Mouse (Mus musculus) intestine, embryonic 14.5 days (tissue): ENCODE measurements around the gene Cd6. TPM values are rescaled to one million over a fixed set of nuclear protein-coding genes. Genes with fewer than 3 reads are reported as not detected.

Experiments used
- ATAC-seq: fragments of 200-750 bp; cut with Nextera tagmentation; replicated peaks from 2 replicates; pipeline ENCODE4 v1.8.0; 2017; ENCODE audit warnings: low read depth, moderate number of reproducible peaks, moderate TSS enrichment, moderate library complexity; ENCODE audit not compliant: low FRiP score, low TSS enrichment
- DNase-seq: peaks from one replicate; pipeline ENCODE4 v3.0.0-alpha.2; 2018; ENCODE audit warnings: low spot score
- H3K27ac ChIP-seq: fragments of 300-500 bp; sonication (generic); 2 replicates; pipeline ENCODE4 v1.5.1; 2014; ENCODE audit warnings: low read depth, mild to moderate bottlenecking, control low read depth
- H3K27me3 ChIP-seq: fragments of 300-500 bp; sonication (generic); replicated peaks from 2 replicates; pipeline ENCODE4 v1.6.1; 2014; ENCODE audit warnings: low read length, control low read depth; ENCODE audit not compliant: control insufficient read depth, insufficient read depth
- H3K36me3 ChIP-seq: fragments of 300-500 bp; sonication (generic); 2 replicates; pipeline ENCODE4 v1.6.1; 2014; ENCODE audit warnings: low read length, control low read depth; ENCODE audit not compliant: control insufficient read depth, insufficient read depth
- H3K4me1 ChIP-seq: fragments of 300-500 bp; sonication (generic); replicated peaks from 2 replicates; pipeline ENCODE4 v1.6.1; 2014; ENCODE audit warnings: low read length, control low read depth, mixed read lengths; ENCODE audit not compliant: control insufficient read depth, insufficient read depth
- H3K4me2 ChIP-seq: fragments of 300-500 bp; sonication (generic); 2 replicates; pipeline ENCODE4 v1.6.1; 2014; ENCODE audit warnings: low read length
- H3K4me3 ChIP-seq: fragments of 300-500 bp; sonication (generic); 2 replicates; pipeline ENCODE4 v1.5.1; 2014; ENCODE audit warnings: low read depth, low read length, control low read depth, mixed read lengths
- H3K9ac ChIP-seq: fragments of 300-500 bp; sonication (generic); 2 replicates; pipeline ENCODE4 v1.6.1; 2014; ENCODE audit warnings: mild to moderate bottlenecking, low read length
- H3K9me3 ChIP-seq: fragments of 300-500 bp; sonication (generic); 2 replicates; pipeline ENCODE4 v1.6.1; 2016; ENCODE audit warnings: low read length, control low read depth; ENCODE audit not compliant: control insufficient read depth
- WGBS: fragments of 180-500 bp; shearing (Covaris S2); extraction: QIAGEN DNeasy Blood & Tissue Kit; methylation state at CpG from one replicate; pipeline ENCODE4 v1.1.7; 2014; 5-methylcytosine and 5-hydroxymethylcytosine counted together
- polyA plus RNA-seq: library from polyadenylated mRNA; unstranded; fragments of >200 nt; fragmentation: Nextera tagmentation; extraction: Ambion mirVana; gene quantifications from 2 replicates; pipeline ENCODE4 v1.2.1, GENCODE M21; 2014

The Cd6 gene
- polyA plus RNA-seq, 1 experiment from 2014 or later: 0.11 TPM

GRCm38 (mm10) chr19:10784796-10785459 lies 44.9 kb downstream of the Cd6 start:
- Histone ChIP-seq H3K4me2 (no peak overlapping the region), H3K9me3 (no peaks in the 10 kb centered on the region), H3K4me1 (no peaks in the 10 kb centered on the region), H3K9ac (no peak overlapping the region), H3K27me3 (no peaks in the 10 kb centered on the region), H3K36me3 (no peaks in the 10 kb centered on the region), H3K4me3 (no peak overlapping the region), H3K27ac (no peak overlapping the region)
- ATAC-seq (no peak), DNase-seq (no peak)
- WGBS: 81% methylated on average over 10 of the region's 10 CpGs

GRCm38 (mm10) chr19:10784061-10784460 lies 45.8 kb downstream of the Cd6 start:
- Histone ChIP-seq H3K9me3 (no peaks in the 10 kb centered on the region), H3K4me3 (no peak overlapping the region), H3K27me3 (no peaks in the 10 kb centered on the region), H3K4me1 (no peaks in the 10 kb centered on the region), H3K36me3 (no peaks in the 10 kb centered on the region), H3K27ac (no peak overlapping the region), H3K9ac (no peak overlapping the region), H3K4me2 (no peak overlapping the region)
- DNase-seq (no peak), ATAC-seq (no peak)
- 53% methylated on average over 3 of the region's 3 CpGs for WGBS

GRCm38 (mm10) chr19:10783168-10783567 lies 46.7 kb downstream of the Cd6 start:
- ATAC-seq: no peak

GRCm38 (mm10) chr19:10781641-10782040 lies 48.2 kb downstream of the Cd6 start:
- Histone ChIP-seq H3K9ac (no peak overlapping the region), H3K4me1 (no peaks in the 10 kb centered on the region), H3K4me3 (no peak overlapping the region), H3K27ac (no peak overlapping the region), H3K9me3 (no peaks in the 10 kb centered on the region), H3K4me2 (no peak overlapping the region), H3K27me3 (no peaks in the 10 kb centered on the region), H3K36me3 (no peaks in the 10 kb centered on the region)
- no peak for ATAC-seq
- DNase-seq: no peak
- 73% methylated on average over 4 of the region's 4 CpGs for WGBS

More at GRCm38 (mm10) chr19:10783168-10783567, 46.7 kb downstream of the Cd6 start:
- DNase-seq: no peak
- no peaks in the 10 kb centered on the region for H3K27me3 ChIP-seq
- no peaks in the 10 kb centered on the region for H3K9me3 ChIP-seq
- WGBS: 74% methylated on average over 4 of the region's 4 CpGs
- no peak overlapping the region for H3K4me3 ChIP-seq
- H3K4me2 ChIP-seq: no peak overlapping the region
- H3K36me3 ChIP-seq: no peaks in the 10 kb centered on the region
- H3K27ac ChIP-seq: no peak overlapping the region
- no peak overlapping the region for H3K9ac ChIP-seq
- H3K4me1 ChIP-seq: no peaks in the 10 kb centered on the region

GRCm38 (mm10) chr19:10776906-10777305 lies 53.0 kb downstream of the Cd6 start:
- whole genome bisulfite sequencing: 83% methylated on average over 4 of the region's 4 CpGs

GRCm38 (mm10) chr19:10774141-10774540 lies 55.7 kb downstream of the Cd6 start:
- Histone ChIP-seq H3K4me1 (no peaks in the 10 kb centered on the region), H3K9ac (no peak overlapping the region), H3K9me3 (no peaks in the 10 kb centered on the region), H3K4me2 (no peak overlapping the region), H3K4me3 (no peak overlapping the region), H3K36me3 (no peaks in the 10 kb centered on the region), H3K27me3 (no peaks in the 10 kb centered on the region), H3K27ac (no peak overlapping the region)
- ATAC-seq (no peak), DNase-seq (no peak)
- WGBS: 96% methylated on average over 6 of the region's 6 CpGs

More at GRCm38 (mm10) chr19:10776906-10777305, 53.0 kb downstream of the Cd6 start:
- ATAC-seq (no peak), DNase-seq (no peak)
- Histone ChIP-seq H3K9me3 (no peaks in the 10 kb centered on the region), H3K9ac (no peak overlapping the region), H3K4me3 (no peak overlapping the region), H3K4me2 (no peak overlapping the region), H3K36me3 (no peaks in the 10 kb centered on the region), H3K27me3 (no peaks in the 10 kb centered on the region), H3K27ac (no peak overlapping the region), H3K4me1 (no peaks in the 10 kb centered on the region)

- ATAC-seq (no peak), DNase-seq (no peak)
- Histone ChIP-seq H3K27me3 (no peaks in the 10 kb centered on the region), H3K36me3 (no peaks in the 10 kb centered on the region), H3K4me2 (no peak overlapping the region), H3K4me3 (no peak overlapping the region), H3K9me3 (no peaks in the 10 kb centered on the region), H3K27ac (no peak overlapping the region), H3K4me1 (no peaks in the 10 kb centered on the region), H3K9ac (no peak overlapping the region)
- 65% methylated on average over 7 of the region's 7 CpGs for WGBS
Observed at GRCm38 (mm10) chr19:10773384-10773783, 56.5 kb downstream of the Cd6 start.

GRCm38 (mm10) chr19:10772866-10773265 lies 57.0 kb downstream of the Cd6 start:
- no peak for ATAC-seq
- Histone ChIP-seq H3K9ac (no peak overlapping the region), H3K4me1 (no peaks in the 10 kb centered on the region), H3K27me3 (no peaks in the 10 kb centered on the region), H3K4me2 (no peak overlapping the region), H3K9me3 (no peaks in the 10 kb centered on the region), H3K36me3 (no peaks in the 10 kb centered on the region), H3K4me3 (no peak overlapping the region), H3K27ac (no peak overlapping the region)
- DNase-seq: no peak
- WGBS: 93% methylated on average over 10 of the region's 10 CpGs

- H3K27ac ChIP-seq: no peak overlapping the region
- 76% methylated on average over 7 of the region's 7 CpGs for WGBS
- no peak overlapping the region for H3K4me2 ChIP-seq
- H3K9me3 ChIP-seq: no peaks in the 10 kb centered on the region
- H3K4me1 ChIP-seq: no peaks in the 10 kb centered on the region
- H3K4me3 ChIP-seq: no peak overlapping the region
- DNase-seq (no peak), ATAC-seq (no peak)
- no peak overlapping the region for H3K9ac ChIP-seq
- no peaks in the 10 kb centered on the region for H3K27me3 ChIP-seq
- H3K36me3 ChIP-seq: no peaks in the 10 kb centered on the region
Observed at GRCm38 (mm10) chr19:10771995-10772394, 57.9 kb downstream of the Cd6 start.
